Mouse (Mus musculus): ENCODE measurements at regions not wholly inside any gene's neighbourhood (a gene's known extent, or its start where the extent isn't known, plus 50 kb on each side); places are given as distances from the start of the nearest gene placed in this dataset.
A peak's percentile ranks its signal among the peaks of the same experiment; 100 is the strongest.
"Not testable (repeated sequence)": the region's sequence is repeated elsewhere in the genome, so short reads cannot be mapped to it uniquely, and the experiment has no call there.

DNA sequence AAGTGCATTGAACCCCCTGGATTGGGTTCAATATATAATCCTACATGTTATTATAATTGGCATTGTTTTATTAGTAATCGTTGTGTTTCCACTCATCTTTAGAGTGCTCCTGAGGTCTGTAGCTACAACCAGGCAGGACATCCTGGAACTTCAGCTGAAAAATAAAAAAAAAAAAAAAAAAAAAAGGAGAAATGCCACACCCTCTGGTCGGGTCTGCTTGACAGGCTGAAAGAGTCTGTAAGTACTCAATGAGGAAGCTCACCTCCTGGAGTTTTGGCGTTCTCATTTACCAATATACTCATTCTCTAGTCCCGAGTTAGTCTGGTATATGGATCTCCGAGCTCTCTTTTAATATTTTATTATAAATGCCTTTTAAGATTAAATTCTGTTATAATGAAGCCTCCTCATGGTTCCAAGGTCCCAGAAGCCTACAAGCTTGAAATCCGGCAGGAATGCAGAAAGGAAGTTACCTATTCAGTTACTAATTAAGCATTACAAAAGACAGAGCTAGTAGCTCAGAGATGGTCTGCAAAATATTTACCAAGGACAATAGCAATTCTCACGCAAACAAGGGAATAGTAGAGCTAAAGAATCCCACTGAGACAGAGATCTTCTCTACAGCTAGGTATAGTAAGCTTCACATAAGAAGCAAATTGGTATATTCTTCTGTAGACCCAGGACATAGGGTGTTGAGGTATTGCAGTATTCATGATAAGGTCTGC lies 745.7 kb upstream of the Gm5150 start:
- H3K9me3 ChIP-seq (ENCODE audit: control insufficient read depth, low read length): no peaks in the 10 kb centered on the region; the same call in 1 of the 2 replicates
- 81% methylated on average over 7 of the region's 7 CpGs for WGBS
- H3K9ac ChIP-seq (replicated peaks; ENCODE audit: low read depth, low read length): no peak overlapping the region
- no peak overlapping the region for H3K4me3 ChIP-seq (replicated peaks; ENCODE audit: low read length)
- ATAC-seq: no peak
- H3K27me3 ChIP-seq (replicated peaks; ENCODE audit: control insufficient read depth, insufficient read depth, low read length): no peaks in the 10 kb centered on the region
- no peaks in the 10 kb centered on the region for H3K36me3 ChIP-seq (ENCODE audit: control insufficient read depth, insufficient read depth)
- no peak overlapping the region for H3K4me2 ChIP-seq (ENCODE audit: low read length)
- H3K4me1 ChIP-seq (replicated peaks; ENCODE audit: control insufficient read depth, insufficient read depth, low read length): no peaks in the 10 kb centered on the region
- no peak overlapping the region for H3K27ac ChIP-seq (ENCODE audit: low read length)

DNA sequence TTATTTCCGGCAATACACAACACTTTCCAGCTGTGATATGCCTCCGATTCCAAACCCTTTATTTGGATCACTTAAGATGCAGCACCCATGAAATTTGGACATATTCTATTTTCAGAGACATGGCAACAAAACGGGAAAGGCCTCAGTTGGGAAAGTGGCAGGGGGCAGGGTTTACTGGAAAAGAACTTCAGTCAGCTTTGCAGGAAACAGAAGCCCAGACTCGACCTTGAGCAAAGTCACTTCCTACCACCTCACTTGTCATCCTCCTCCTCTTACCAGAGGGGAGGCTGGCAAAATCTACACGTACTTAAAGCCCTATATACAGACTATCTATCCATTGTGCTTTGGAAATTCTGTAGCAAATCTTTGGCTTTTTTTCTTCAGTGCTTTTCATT lies 727.7 kb upstream of the Gm5150 start:
- Histone ChIP-seq H3K4me1 (replicated peaks; ENCODE audit: control insufficient read depth, insufficient read depth, low read length) (no peaks in the 10 kb centered on the region; the same call in 1 of the 2 replicates), H3K27ac (ENCODE audit: low read length) (no peak overlapping the region), H3K4me3 (replicated peaks; ENCODE audit: low read length) (no peak overlapping the region), H3K36me3 (ENCODE audit: control insufficient read depth, insufficient read depth) (no peaks in the 10 kb centered on the region), H3K27me3 (replicated peaks; ENCODE audit: control insufficient read depth, insufficient read depth, low read length) (no peaks in the 10 kb centered on the region), H3K9me3 (ENCODE audit: control insufficient read depth, low read length) (no peaks in the 10 kb centered on the region), H3K9ac (replicated peaks; ENCODE audit: low read depth, low read length) (no peak overlapping the region), H3K4me2 (ENCODE audit: low read length) (no peak overlapping the region)
- peak; percentile 42 for ATAC-seq
- WGBS: 55% methylated on average over 5 of the region's 5 CpGs

DNA sequence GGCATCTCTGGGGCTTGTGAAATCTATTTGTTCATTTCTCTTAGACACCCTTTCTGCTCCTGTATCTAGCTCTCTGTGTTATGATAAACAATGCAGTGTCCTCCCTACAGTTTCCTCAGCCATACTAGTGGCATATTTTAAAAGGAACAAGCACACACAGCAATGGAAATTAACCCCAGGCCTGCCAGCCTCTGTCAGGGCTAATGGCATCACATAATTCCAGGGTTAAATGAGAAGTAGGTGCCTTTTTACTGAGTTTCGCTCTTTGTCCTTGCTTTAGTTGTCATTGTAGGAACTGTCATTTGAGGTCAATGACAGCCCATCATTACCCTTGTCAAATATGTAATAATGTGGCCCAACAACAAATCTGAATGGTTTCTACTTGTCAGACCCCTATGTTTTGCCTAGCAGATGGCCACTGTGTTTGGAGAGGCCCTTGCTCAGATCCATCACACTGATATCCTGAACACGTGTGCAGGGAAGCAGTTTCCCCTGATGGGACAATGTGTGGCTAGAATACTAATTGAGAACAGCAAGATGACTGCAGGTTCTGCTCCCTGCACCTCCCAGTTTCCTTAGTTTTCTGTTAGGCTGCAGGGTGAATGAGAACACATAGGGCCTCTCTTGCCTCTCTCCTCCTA lies 727.2 kb upstream of the Gm5150 start:
- no peaks in the 10 kb centered on the region for H3K27me3 ChIP-seq (replicated peaks; ENCODE audit: control insufficient read depth, insufficient read depth, low read length)
- peak; percentile 94 for ATAC-seq
- H3K4me2 ChIP-seq (ENCODE audit: low read length): no peak overlapping the region
- H3K4me3 ChIP-seq (replicated peaks; ENCODE audit: low read length): no peak overlapping the region
- H3K9ac ChIP-seq (replicated peaks; ENCODE audit: low read depth, low read length): no peak overlapping the region
- 40% methylated on average over 2 of the region's 2 CpGs for WGBS
- H3K36me3 ChIP-seq (ENCODE audit: control insufficient read depth, insufficient read depth): no peaks in the 10 kb centered on the region
- no peaks in the 10 kb centered on the region for H3K9me3 ChIP-seq (ENCODE audit: control insufficient read depth, low read length)
- H3K4me1 ChIP-seq (replicated peaks; ENCODE audit: control insufficient read depth, insufficient read depth, low read length): no peaks in the 10 kb centered on the region; the same call in 1 of the 2 replicates
- no peak overlapping the region for H3K27ac ChIP-seq (ENCODE audit: low read length)

DNA sequence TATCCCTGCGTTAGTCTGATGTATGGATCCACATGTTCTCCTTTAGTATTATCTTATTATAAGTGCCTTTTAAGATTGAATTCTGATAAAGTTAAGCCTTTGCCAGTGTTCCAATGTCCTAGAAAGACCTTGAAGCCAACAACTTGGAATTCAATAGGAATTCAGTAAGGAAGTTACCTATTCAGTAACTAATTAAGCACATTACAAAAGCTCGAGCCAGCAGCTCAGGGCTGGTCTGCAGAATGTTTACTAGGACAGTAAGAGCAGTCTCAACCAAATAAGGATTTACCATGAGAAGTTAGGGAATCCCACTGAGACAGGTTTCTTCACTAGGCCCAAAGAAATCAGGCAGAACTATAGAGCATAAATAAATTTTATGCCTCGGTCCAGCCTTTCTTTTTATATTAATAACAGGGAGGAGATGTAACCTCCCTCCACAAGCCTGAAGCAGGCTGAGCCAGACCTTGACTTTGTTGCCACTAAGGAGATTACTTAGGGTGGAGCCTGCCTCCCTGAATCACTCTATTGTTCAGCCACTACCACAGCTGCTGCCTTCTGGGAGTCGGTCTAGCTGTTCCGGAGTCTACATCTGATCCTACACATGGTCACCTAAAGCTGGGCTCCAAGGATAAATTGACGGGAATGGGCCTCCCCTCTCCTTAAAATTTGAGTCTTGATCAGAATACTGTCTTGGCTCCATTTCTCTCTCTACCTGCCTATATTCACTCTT lies 718.3 kb upstream of the Gm5150 start:
- not testable (repeated sequence) for H3K36me3 ChIP-seq (ENCODE audit: control insufficient read depth, insufficient read depth); ATAC-seq; H3K4me3 ChIP-seq (replicated peaks; ENCODE audit: low read length); H3K27ac ChIP-seq (ENCODE audit: low read length); H3K27me3 ChIP-seq (replicated peaks; ENCODE audit: control insufficient read depth, insufficient read depth, low read length); H3K9me3 ChIP-seq (ENCODE audit: control insufficient read depth, low read length); H3K4me2 ChIP-seq (ENCODE audit: low read length); H3K4me1 ChIP-seq (replicated peaks; ENCODE audit: control insufficient read depth, insufficient read depth, low read length); H3K9ac ChIP-seq (replicated peaks; ENCODE audit: low read depth, low read length)
- WGBS: 85% methylated on average over 6 of the region's 6 CpGs

DNA sequence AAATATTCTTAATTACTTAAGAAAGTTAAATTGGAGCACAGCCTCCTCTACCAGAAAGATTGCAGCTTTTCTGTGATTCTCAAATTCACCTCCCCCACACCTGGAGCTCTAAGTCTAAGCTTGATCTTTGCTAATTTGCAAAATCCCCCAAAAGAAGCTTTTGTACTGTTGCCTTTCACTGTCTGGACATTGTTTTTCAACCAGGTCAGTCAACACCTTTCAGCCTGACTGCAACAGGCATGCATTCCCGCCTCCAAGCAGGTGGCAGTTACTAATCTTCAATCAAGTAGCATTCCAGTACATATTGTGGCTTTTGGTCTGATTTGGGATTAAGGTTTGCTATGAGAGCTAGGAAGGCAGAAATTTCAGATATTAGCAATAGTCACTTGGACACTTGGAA lies 717.4 kb upstream of the Gm5150 start:
- no peak for ATAC-seq
- H3K36me3 ChIP-seq (ENCODE audit: control insufficient read depth, insufficient read depth): no peaks in the 10 kb centered on the region
- H3K9me3 ChIP-seq (ENCODE audit: control insufficient read depth, low read length): peaks cover 3% of the 10 kb centered on the region; the same call in 1 of the 2 replicates
- no peaks in the 10 kb centered on the region for H3K4me1 ChIP-seq (replicated peaks; ENCODE audit: control insufficient read depth, insufficient read depth, low read length)
- H3K9ac ChIP-seq (replicated peaks; ENCODE audit: low read depth, low read length): no peak overlapping the region
- H3K27me3 ChIP-seq (replicated peaks; ENCODE audit: control insufficient read depth, insufficient read depth, low read length): no peaks in the 10 kb centered on the region
- H3K27ac ChIP-seq (ENCODE audit: low read length): no peak overlapping the region
- 80% methylated on average over 1 of the region's 1 CpGs for WGBS
- H3K4me3 ChIP-seq (replicated peaks; ENCODE audit: low read length): no peak overlapping the region
- H3K4me2 ChIP-seq (ENCODE audit: low read length): no peak overlapping the region

DNA sequence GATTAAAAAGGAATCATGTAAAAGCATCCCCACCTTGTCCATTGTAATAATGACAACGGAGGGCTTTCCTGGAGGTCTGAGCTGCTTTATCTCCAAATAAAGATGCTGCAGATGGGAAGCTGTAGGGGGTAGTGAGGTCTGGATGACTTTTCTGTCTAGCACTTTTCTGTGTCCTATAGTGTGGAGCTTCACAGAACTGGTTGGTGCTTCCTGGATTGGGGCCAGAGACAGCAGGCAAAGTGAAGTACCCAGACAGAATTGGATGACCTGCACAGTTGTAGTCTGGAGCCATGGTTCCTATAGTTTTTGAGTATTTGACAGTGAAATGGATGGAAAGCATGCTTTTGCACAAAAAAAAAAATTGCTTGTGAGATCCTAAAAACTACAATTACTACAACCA lies 684.7 kb upstream of the Gm5150 start:
- no peak overlapping the region for H3K4me3 ChIP-seq (replicated peaks; ENCODE audit: low read length)
- no peaks in the 10 kb centered on the region for H3K4me1 ChIP-seq (replicated peaks; ENCODE audit: control insufficient read depth, insufficient read depth, low read length)
- no peaks in the 10 kb centered on the region for H3K27me3 ChIP-seq (replicated peaks; ENCODE audit: control insufficient read depth, insufficient read depth, low read length)
- H3K4me2 ChIP-seq (ENCODE audit: low read length): no peak overlapping the region
- no peak overlapping the region for H3K9ac ChIP-seq (replicated peaks; ENCODE audit: low read depth, low read length)
- H3K27ac ChIP-seq (ENCODE audit: low read length): no peak overlapping the region
- no peaks in the 10 kb centered on the region for H3K9me3 ChIP-seq (ENCODE audit: control insufficient read depth, low read length)
- 51% methylated on average over 1 of the region's 1 CpGs for WGBS
- ATAC-seq: no peak
- no peaks in the 10 kb centered on the region for H3K36me3 ChIP-seq (ENCODE audit: control insufficient read depth, insufficient read depth)

DNA sequence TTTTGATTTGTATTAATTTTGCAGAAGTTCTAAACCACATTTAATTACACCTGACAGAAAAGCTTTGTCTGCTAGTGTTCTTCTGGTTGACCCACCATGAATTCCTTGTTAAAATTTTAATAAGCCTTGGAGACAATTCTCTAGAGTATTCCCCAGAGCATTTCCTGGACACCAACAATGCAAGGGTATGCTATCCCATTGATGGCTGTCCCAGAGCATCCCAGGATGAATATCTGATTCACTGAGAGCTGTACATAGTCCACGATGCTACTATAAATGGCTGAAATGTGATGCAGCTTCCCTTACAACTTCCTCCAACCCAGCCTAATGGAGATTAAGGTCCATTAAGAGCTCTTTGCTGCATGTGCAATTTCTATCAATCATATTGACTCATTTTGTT lies 682.7 kb upstream of the Gm5150 start:
- Histone ChIP-seq H3K36me3 (ENCODE audit: control insufficient read depth, insufficient read depth) (no peaks in the 10 kb centered on the region), H3K4me2 (ENCODE audit: low read length) (no peak overlapping the region), H3K4me1 (replicated peaks; ENCODE audit: control insufficient read depth, insufficient read depth, low read length) (no peaks in the 10 kb centered on the region), H3K4me3 (replicated peaks; ENCODE audit: low read length) (no peak overlapping the region), H3K27ac (ENCODE audit: low read length) (no peak overlapping the region), H3K27me3 (replicated peaks; ENCODE audit: control insufficient read depth, insufficient read depth, low read length) (no peaks in the 10 kb centered on the region), H3K9me3 (ENCODE audit: control insufficient read depth, low read length) (no peaks in the 10 kb centered on the region), H3K9ac (replicated peaks; ENCODE audit: low read depth, low read length) (no peak overlapping the region)
- WGBS: 70% methylated on average over 1 of the region's 1 CpGs
- no peak for ATAC-seq

DNA sequence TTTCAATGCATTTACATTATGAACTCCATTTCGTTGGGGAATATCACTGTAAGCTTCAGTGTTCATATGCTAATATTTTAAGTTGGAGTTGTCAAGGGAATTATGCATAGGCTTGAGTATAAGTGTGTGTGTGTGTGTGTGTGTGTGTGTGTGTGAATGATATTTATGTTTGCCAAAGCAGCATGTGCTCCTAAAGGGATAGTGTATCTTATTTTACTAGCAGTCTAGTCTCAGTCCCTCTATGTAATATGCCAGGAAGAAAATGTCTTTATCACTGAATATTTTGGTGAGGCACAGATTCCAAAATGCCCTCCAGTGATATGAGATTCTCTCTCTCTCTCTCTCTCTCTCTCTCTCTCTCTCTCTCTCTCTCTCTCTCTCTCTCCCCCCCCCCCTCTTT lies 651.3 kb upstream of the Gm5150 start:
- no peaks in the 10 kb centered on the region for H3K4me1 ChIP-seq (replicated peaks; ENCODE audit: control insufficient read depth, insufficient read depth, low read length)
- WGBS: 63% methylated on average over 1 of the region's 1 CpGs
- H3K36me3 ChIP-seq (ENCODE audit: control insufficient read depth, insufficient read depth): no peaks in the 10 kb centered on the region
- no peaks in the 10 kb centered on the region for H3K9me3 ChIP-seq (ENCODE audit: control insufficient read depth, low read length)
- no peak overlapping the region for H3K27ac ChIP-seq (ENCODE audit: low read length)
- no peak overlapping the region for H3K4me2 ChIP-seq (ENCODE audit: low read length)
- no peak overlapping the region for H3K4me3 ChIP-seq (replicated peaks; ENCODE audit: low read length)
- H3K9ac ChIP-seq (replicated peaks; ENCODE audit: low read depth, low read length): no peak overlapping the region
- H3K27me3 ChIP-seq (replicated peaks; ENCODE audit: control insufficient read depth, insufficient read depth, low read length): no peaks in the 10 kb centered on the region
- peak; percentile 52; the same call in 1 of the 2 replicates for ATAC-seq

Measured in forebrain, embryonic 16.5 days (tissue).